Mouse (Mus musculus): ENCODE results near the gene Vmn1r22. TPM values are rescaled to one million over a fixed set of nuclear protein-coding genes. Genes with fewer than 3 reads are reported as not detected.
"Not testable (repeated sequence)": the region's sequence is repeated elsewhere in the genome, so short reads cannot be mapped to it uniquely, and the experiment has no call there.

Gene Vmn1r22
- total RNA-seq (2014; rRNA removed) (not detected in 2 replicates), polyA plus RNA-seq (2012; rRNA removed) (not detected in 2 replicates)

GRCm38 (mm10) chr6:57907928-57908327 is at the start of gene Vmn1r22:
Vmn1r22 (minus strand) TSS chr6:57908028.
- TF ChIP-seq POLR2A (IDR thresholded peaks at IDR 0.05; ENCODE audit: extremely low read depth, insufficient read depth, low read length) (no peak), CTCF (IDR thresholded peaks at IDR 0.05; ENCODE audit: low read depth, low read length) (no peak)
- H3K4me3 ChIP-seq (ENCODE audit: insufficient read depth, low read depth, low read length): no peak within 1 kb of the TSS
- no peaks in the 10 kb centered on the region for H3K27me3 ChIP-seq (ENCODE audit: control insufficient read depth, insufficient read depth, low read length)
- no peak within 1 kb of the TSS for H3K27ac ChIP-seq (replicated peaks; ENCODE audit: insufficient read depth, low read depth, low read length)
- H3K9ac ChIP-seq (ENCODE audit: low read depth, low read length): no peak within 1 kb of the TSS
- no peaks in the 10 kb centered on the region for H3K79me2 ChIP-seq (ENCODE audit: control insufficient read depth, insufficient read depth, low read length)
- DNase-seq (ENCODE audit: extremely low read depth, low read depth, low spot score): no peak
- WGBS: 60% methylated on average over 1 of the region's 1 CpGs
- no peaks in the 10 kb centered on the region for H3K36me3 ChIP-seq (ENCODE audit: control insufficient read depth, insufficient read depth, low read length)
- H3K4me1 ChIP-seq (ENCODE audit: control insufficient read depth, insufficient read depth, low read length): no peaks in the 10 kb centered on the region

DNA sequence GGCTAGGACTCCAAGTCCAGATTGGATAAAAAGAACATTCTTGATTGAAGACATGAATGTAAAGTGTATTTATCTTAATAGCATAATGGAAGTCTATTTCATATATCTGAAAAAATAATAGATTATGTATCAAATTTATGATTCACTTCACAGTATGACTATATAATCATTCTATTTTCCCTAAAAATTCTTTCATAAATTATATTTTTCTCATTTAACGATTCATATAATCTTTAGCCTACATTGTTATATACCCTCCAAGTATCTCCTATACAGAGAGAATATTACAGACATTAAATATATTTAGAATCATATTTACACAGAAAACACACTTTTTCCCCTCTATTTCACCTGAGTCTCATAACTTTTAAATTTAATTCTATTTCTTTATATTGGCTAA is 18.9 kb upstream of the Vmn1r22 start, which contains the start of gene Vmn1r23:
Gene Vmn1r23, minus strand, starts transcription at position 101 of the 400 bp plus-strand sequence.
- no peak for DNase-seq (ENCODE audit: extremely low read depth, low read depth, low spot score)
- Histone ChIP-seq H3K4me1 (ENCODE audit: control insufficient read depth, insufficient read depth, low read length) (no peaks in the 10 kb centered on the region), H3K79me2 (ENCODE audit: control insufficient read depth, insufficient read depth, low read length) (no peaks in the 10 kb centered on the region), H3K27ac (replicated peaks; ENCODE audit: insufficient read depth, low read depth, low read length) (no peak within 1 kb of the TSS), H3K9ac (ENCODE audit: low read depth, low read length) (no peak within 1 kb of the TSS), H3K36me3 (ENCODE audit: control insufficient read depth, insufficient read depth, low read length) (no peaks in the 10 kb centered on the region), H3K27me3 (ENCODE audit: control insufficient read depth, insufficient read depth, low read length) (no peaks in the 10 kb centered on the region), H3K4me3 (ENCODE audit: insufficient read depth, low read depth, low read length) (no peak within 1 kb of the TSS)
- WGBS: 81% methylated on average over 1 of the region's 1 CpGs
- TF ChIP-seq POLR2A (IDR thresholded peaks at IDR 0.05; ENCODE audit: extremely low read depth, insufficient read depth, low read length) (no peak), CTCF (IDR thresholded peaks at IDR 0.05; ENCODE audit: low read depth, low read length) (no peak)

GRCm38 (mm10) chr6:57859043-57860042 is 48.5 kb downstream of the Vmn1r22 start:
- H3K27ac ChIP-seq (replicated peaks; ENCODE audit: insufficient read depth, low read depth, low read length): no peak overlapping the region
- no peaks in the 10 kb centered on the region for H3K79me2 ChIP-seq (ENCODE audit: control insufficient read depth, insufficient read depth, low read length)
- no peak overlapping the region for H3K4me3 ChIP-seq (ENCODE audit: insufficient read depth, low read depth, low read length)
- H3K9ac ChIP-seq (ENCODE audit: low read depth, low read length): no peak overlapping the region
- no peaks in the 10 kb centered on the region for H3K36me3 ChIP-seq (ENCODE audit: control insufficient read depth, insufficient read depth, low read length)
- peak; percentile 31 for DNase-seq (ENCODE audit: extremely low read depth, low read depth, low spot score)
- no peaks in the 10 kb centered on the region for H3K27me3 ChIP-seq (ENCODE audit: control insufficient read depth, insufficient read depth, low read length)
- H3K4me1 ChIP-seq (ENCODE audit: control insufficient read depth, insufficient read depth, low read length): peaks cover 2% of the 10 kb centered on the region; the same call in 1 of the 2 replicates
- peak; percentile 47 for TF ChIP-seq CTCF (IDR thresholded peaks at IDR 0.05; ENCODE audit: low read depth, low read length)
- no peak for TF ChIP-seq POLR2A (IDR thresholded peaks at IDR 0.05; ENCODE audit: extremely low read depth, insufficient read depth, low read length)
- WGBS: 46% methylated on average over 6 of the region's 6 CpGs

DNA sequence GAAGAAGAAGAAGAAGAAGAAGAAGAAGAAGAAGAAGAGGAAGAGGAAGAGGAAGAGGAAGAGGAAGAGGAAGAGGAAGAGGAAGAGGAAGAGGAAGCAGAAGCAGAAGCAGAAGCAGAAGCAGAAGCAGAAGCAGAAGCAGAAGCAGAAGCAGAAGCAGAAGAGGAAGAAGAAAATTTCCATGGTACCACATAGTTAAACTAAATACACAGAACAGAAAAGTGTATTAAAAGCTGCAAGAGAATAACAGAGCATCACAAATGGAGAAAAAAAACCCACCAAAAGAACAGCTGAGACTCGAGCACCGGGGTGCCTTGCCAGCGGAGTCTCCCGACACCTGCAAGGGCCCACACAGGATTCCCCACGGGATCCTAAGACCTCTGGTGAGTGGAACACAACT is 56.7 kb downstream of the Vmn1r22 start:
- H3K4me1 ChIP-seq (ENCODE audit: control insufficient read depth, insufficient read depth, low read length); H3K9ac ChIP-seq (ENCODE audit: low read depth, low read length); H3K79me2 ChIP-seq (ENCODE audit: control insufficient read depth, insufficient read depth, low read length); DNase-seq (ENCODE audit: extremely low read depth, low read depth, low spot score); H3K27ac ChIP-seq (replicated peaks; ENCODE audit: insufficient read depth, low read depth, low read length); H3K4me3 ChIP-seq (ENCODE audit: insufficient read depth, low read depth, low read length); H3K27me3 ChIP-seq (ENCODE audit: control insufficient read depth, insufficient read depth, low read length); H3K36me3 ChIP-seq (ENCODE audit: control insufficient read depth, insufficient read depth, low read length): not testable (repeated sequence)
- WGBS: 87% methylated on average over 5 of the region's 5 CpGs

DNA sequence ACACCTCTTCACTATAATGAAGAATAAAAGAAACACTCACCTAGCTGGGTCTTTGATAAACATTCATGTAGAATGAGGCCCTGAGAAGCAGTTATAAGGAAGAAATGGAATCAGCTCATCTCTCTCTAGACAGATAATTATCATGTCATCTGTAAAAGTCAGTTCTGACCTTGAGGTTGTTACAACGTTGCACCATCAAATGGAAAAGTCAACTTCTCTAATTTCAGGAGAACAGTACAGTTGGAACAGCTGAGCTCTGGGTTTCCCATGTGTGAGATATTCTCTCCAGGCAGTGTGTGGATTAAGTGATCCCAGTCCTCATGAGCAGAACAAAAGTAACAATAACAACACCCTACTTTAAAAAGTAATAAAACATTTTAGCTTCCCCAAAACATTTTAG is 57.5 kb downstream of the Vmn1r22 start, which contains the start of gene Vmn1r21:
Gene Vmn1r21, minus strand, starts transcription at position 58 of the 400 bp plus-strand sequence.
- 54% methylated on average over 1 of the region's 1 CpGs for WGBS
- Histone ChIP-seq H3K27me3 (ENCODE audit: control insufficient read depth, insufficient read depth, low read length) (no peaks in the 10 kb centered on the region), H3K4me3 (ENCODE audit: insufficient read depth, low read depth, low read length) (no peak within 1 kb of the TSS), H3K36me3 (ENCODE audit: control insufficient read depth, insufficient read depth, low read length) (no peaks in the 10 kb centered on the region), H3K9ac (ENCODE audit: low read depth, low read length) (no peak within 1 kb of the TSS), H3K79me2 (ENCODE audit: control insufficient read depth, insufficient read depth, low read length) (no peaks in the 10 kb centered on the region), H3K4me1 (ENCODE audit: control insufficient read depth, insufficient read depth, low read length) (no peaks in the 10 kb centered on the region), H3K27ac (replicated peaks; ENCODE audit: insufficient read depth, low read depth, low read length) (no peak within 1 kb of the TSS)
- TF ChIP-seq POLR2A (IDR thresholded peaks at IDR 0.05; ENCODE audit: extremely low read depth, insufficient read depth, low read length) (no peak), CTCF (IDR thresholded peaks at IDR 0.05; ENCODE audit: low read depth, low read length) (no peak)
- DNase-seq (ENCODE audit: extremely low read depth, low read depth, low spot score): no peak

Other genes starting within 250 kb of the Vmn1r22 start
- 20.3 and 20.9 TPM in 2 replicates for gene Pyurf, start 215.9 kb downstream of the Vmn1r22 start, total RNA-seq (2014; rRNA removed)
- gene Pyurf, start 215.9 kb downstream of the Vmn1r22 start, polyA plus RNA-seq (2012; rRNA removed): 16.1 and 20.5 TPM in 2 replicates
- 7.5 and 7.7 TPM in 2 replicates for gene Lancl2, start 205.5 kb downstream of the Vmn1r22 start, total RNA-seq (2014; rRNA removed)
- 1.5 and 3.2 TPM in 2 replicates for gene Lancl2, start 205.5 kb downstream of the Vmn1r22 start, polyA plus RNA-seq (2012; rRNA removed)
- 3.0 and 3.9 TPM in 2 replicates for gene Vopp1, start 82.9 kb downstream of the Vmn1r22 start, total RNA-seq (2014; rRNA removed)
- 1.4 and 1.6 TPM in 2 replicates for gene Vopp1, start 82.9 kb downstream of the Vmn1r22 start, polyA plus RNA-seq (2012; rRNA removed)
- not detected in 2 replicates for gene Vmn1r21, start 57.7 kb downstream of the Vmn1r22 start, total RNA-seq (2014; rRNA removed)
- gene Vmn1r21, start 57.7 kb downstream of the Vmn1r22 start, polyA plus RNA-seq (2012; rRNA removed): not detected in 2 replicates
- not detected in 2 replicates for gene Vmn1r23, start 18.8 kb upstream of the Vmn1r22 start, total RNA-seq (2014; rRNA removed)
- not detected in 2 replicates for gene Vmn1r23, start 18.8 kb upstream of the Vmn1r22 start, polyA plus RNA-seq (2012; rRNA removed)
- not detected in 2 replicates for gene Vmn1r24, start 53.5 kb upstream of the Vmn1r22 start, total RNA-seq (2014; rRNA removed)
- gene Vmn1r24, start 53.5 kb upstream of the Vmn1r22 start, polyA plus RNA-seq (2012; rRNA removed): not detected in 2 replicates
- gene Vmn1r25, start 72.8 kb upstream of the Vmn1r22 start, total RNA-seq (2014; rRNA removed): not detected in 2 replicates
- gene Vmn1r25, start 72.8 kb upstream of the Vmn1r22 start, polyA plus RNA-seq (2012; rRNA removed): not detected in 2 replicates
- not detected in 2 replicates for gene Vmn1r26, start 107.1 kb upstream of the Vmn1r22 start, total RNA-seq (2014; rRNA removed)
- gene Vmn1r26, start 107.1 kb upstream of the Vmn1r22 start, polyA plus RNA-seq (2012; rRNA removed): not detected in 2 replicates

All from liver, adult 2 months (tissue).